Comparison of ENCODE assay signal across 7 mouse cellular contexts in the genomic region with DNA sequence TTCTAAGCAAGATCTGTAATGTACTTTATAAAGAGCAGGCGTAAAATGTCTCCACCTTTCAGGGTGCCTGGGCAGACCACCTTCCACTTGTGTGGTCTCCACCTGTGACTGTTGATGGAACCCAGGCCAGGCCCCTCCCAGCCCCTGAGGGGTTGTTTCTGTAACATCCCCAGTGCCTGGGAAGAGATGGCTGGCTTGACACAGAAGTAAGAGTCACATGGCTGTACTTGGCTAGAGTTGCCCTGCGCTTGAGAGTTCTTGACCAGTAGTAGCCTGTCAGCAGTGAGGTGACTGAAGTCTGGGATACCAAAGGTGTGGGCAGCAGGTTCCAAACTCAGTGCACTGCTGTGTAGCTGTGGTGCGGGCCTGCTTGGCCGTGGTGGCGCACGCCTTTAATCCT. TPM values are rescaled to one million over a fixed set of nuclear protein-coding genes. Genes with fewer than 3 reads are reported as not detected.
DNase-seq lines count a peak whose midpoint lies in the region; ATAC-seq lines count a peak whose summit lies in the region.

No protein-coding gene starts in this region.

- H3K27me3 ChIP-seq in lung, embryonic 15.5 days: no peaks in the 10 kb centered on the region
- H3K27me3 ChIP-seq in forebrain, embryonic 14.5 days (replicated peaks; ENCODE audit: control insufficient read depth, insufficient read depth, low read length): no peaks in the 10 kb centered on the region
- no peaks in the 10 kb centered on the region for H3K27me3 ChIP-seq in stomach, embryonic 15.5 days (replicated peaks)

- peak overlapping the region; percentile 45; the same call in 1 of the 2 replicates for H3K4me2 ChIP-seq in lung, embryonic 15.5 days
- H3K4me2 ChIP-seq in forebrain, embryonic 14.5 days (ENCODE audit: low read length): no peak overlapping the region; the same call in 1 of the 2 replicates
- H3K4me2 ChIP-seq in stomach, embryonic 15.5 days: peak overlapping the region; percentile 44

- ATAC-seq in lung, embryonic 15.5 days (ENCODE audit: borderline replicate concordance, extremely low read depth, low FRiP score, low TSS enrichment): no peak
- ATAC-seq in forebrain, embryonic 14.5 days: no peak
- ATAC-seq in stomach, embryonic 15.5 days (ENCODE audit: insufficient read depth, low FRiP score, low read depth): no peak

- H3K4me3 ChIP-seq in lung, embryonic 15.5 days: no peak overlapping the region
- no peak overlapping the region for H3K4me3 ChIP-seq in forebrain, embryonic 14.5 days (ENCODE audit: low read depth, low read length)
- H3K4me3 ChIP-seq in stomach, embryonic 15.5 days (replicated peaks): no peak overlapping the region

- peaks cover 78% of the 10 kb centered on the region for H3K4me1 ChIP-seq in lung, embryonic 15.5 days
- H3K4me1 ChIP-seq in forebrain, embryonic 14.5 days (ENCODE audit: control insufficient read depth, insufficient read depth, low read length): peaks cover 27% of the 10 kb centered on the region
- peaks cover 71% of the 10 kb centered on the region for H3K4me1 ChIP-seq in stomach, embryonic 15.5 days

- no peaks in the 10 kb centered on the region for H3K36me3 ChIP-seq in lung, embryonic 15.5 days
- no peaks in the 10 kb centered on the region; the same call in 1 of the 2 replicates for H3K36me3 ChIP-seq in forebrain, embryonic 14.5 days (ENCODE audit: control insufficient read depth, insufficient read depth, low read length)
- H3K36me3 ChIP-seq in stomach, embryonic 15.5 days: no peaks in the 10 kb centered on the region

- DNase-seq in lung, postnatal 14 days: no peak
- no peak for DNase-seq in forebrain, embryonic 14.5 days (ENCODE audit: low spot score)
- DNase-seq in kidney, postnatal 36 days: peak; percentile 32 to 49
- DNase-seq in right cerebral cortex, postnatal 25 days: no peak
- DNase-seq in testis, postnatal 10 days (ENCODE audit: low spot score): no peak

- peak overlapping the region; percentile 83 for H3K27ac ChIP-seq in lung, embryonic 15.5 days
- H3K27ac ChIP-seq in forebrain, embryonic 14.5 days (ENCODE audit: low read depth, low read length): peak overlapping the region; percentile 86
- peak overlapping the region; percentile 94 for H3K27ac ChIP-seq in stomach, embryonic 15.5 days

- no peaks in the 10 kb centered on the region for H3K9me3 ChIP-seq in lung, embryonic 15.5 days
- H3K9me3 ChIP-seq in forebrain, embryonic 14.5 days (replicated peaks; ENCODE audit: control insufficient read depth, low read length): no peaks in the 10 kb centered on the region
- no peaks in the 10 kb centered on the region for H3K9me3 ChIP-seq in stomach, embryonic 15.5 days

- H3K9ac ChIP-seq in lung, embryonic 15.5 days: peak overlapping the region; percentile 15; the same call in 1 of the 2 replicates
- no peak overlapping the region; the same call in 1 of the 2 replicates for H3K9ac ChIP-seq in forebrain, embryonic 14.5 days (ENCODE audit: low read length)
- H3K9ac ChIP-seq in stomach, embryonic 15.5 days: no peak overlapping the region; the same call in 1 of the 2 replicates

- WGBS in lung, embryonic 15.5 days: 93% methylated on average over 6 of the region's 6 CpGs
- WGBS in forebrain, embryonic 14.5 days: 97% methylated on average over 6 of the region's 6 CpGs
- 91% methylated on average over 6 of the region's 6 CpGs for WGBS in stomach, embryonic 15.5 days

RNA-seq across cellular contexts. Expression of a gene that starts 24.6 kb away (rescaled TPM):
- 49.5 and 51.7 TPM in 2 replicates for polyA plus RNA-seq in lung, embryonic 15.5 days (2015; fragmentation: Nextera tagmentation; extraction: Ambion mirVana)
- polyA plus RNA-seq in forebrain, embryonic 14.5 days (2014; fragmentation: Nextera tagmentation; extraction: Ambion mirVana): 53.3 and 62.4 TPM in 2 replicates
- polyA plus RNA-seq in stomach, embryonic 15.5 days (2015; fragmentation: Nextera tagmentation; extraction: Ambion mirVana): 43.7 and 48.2 TPM in 2 replicates

Comparison
In these comparisons a context has a peak if more than half of its experiments do, and no peak if none do; other contexts are left out.
1. DNase-seq: peak in kidney, postnatal 36 days (2 of 2); none in lung, postnatal 14 days (single experiment), forebrain, embryonic 14.5 days (single experiment), right cerebral cortex, postnatal 25 days (single experiment) and testis, postnatal 10 days (single experiment).
2. Peak in every context shown above with its lines, with median percentiles within 50 percentile points of each other: H3K27ac ChIP-seq.